Mouse (Mus musculus): ENCODE results near the gene Sesn3. TPM values are rescaled to one million over a fixed set of nuclear protein-coding genes. Genes with fewer than 3 reads are reported as not detected.

The Sesn3 gene
- polyA plus RNA-seq, 1 experiment from 2014 or later: 28.5 TPM

- Histone ChIP-seq H3K27me3 (ENCODE audit: control insufficient read depth, insufficient read depth, low read length) (no peaks in the 10 kb centered on the region), H3K36me3 (ENCODE audit: control insufficient read depth, insufficient read depth, low read length) (no peaks in the 10 kb centered on the region), H3K27ac (replicated peaks; ENCODE audit: low read depth, low read length) (no peak overlapping the region), H3K9ac (replicated peaks; ENCODE audit: low read length) (no peak overlapping the region), H3K4me3 (replicated peaks; ENCODE audit: low read depth, low read length) (no peak overlapping the region), H3K9me3 (ENCODE audit: control insufficient read depth, low read length) (no peaks in the 10 kb centered on the region), H3K4me1 (ENCODE audit: control insufficient read depth, insufficient read depth, low read length) (0 out of 2 replicates have a peak, but pooled peaks cover 12% of the 10 kb centered on the region), H3K4me2 (ENCODE audit: low read length) (peak overlapping the region; percentile 19; the same call in 1 of the 2 replicates)
- 34% methylated on average over 11 of the region's 11 CpGs for WGBS
- peak; percentile 77 for DNase-seq
- ATAC-seq (ENCODE audit: low FRiP score, low TSS enrichment): peak; percentile 53; the same call in 1 of the 2 replicates
Observed at GRCm38 (mm10) chr9:14246016-14246799, 28.7 kb upstream of the Sesn3 start.

DNA sequence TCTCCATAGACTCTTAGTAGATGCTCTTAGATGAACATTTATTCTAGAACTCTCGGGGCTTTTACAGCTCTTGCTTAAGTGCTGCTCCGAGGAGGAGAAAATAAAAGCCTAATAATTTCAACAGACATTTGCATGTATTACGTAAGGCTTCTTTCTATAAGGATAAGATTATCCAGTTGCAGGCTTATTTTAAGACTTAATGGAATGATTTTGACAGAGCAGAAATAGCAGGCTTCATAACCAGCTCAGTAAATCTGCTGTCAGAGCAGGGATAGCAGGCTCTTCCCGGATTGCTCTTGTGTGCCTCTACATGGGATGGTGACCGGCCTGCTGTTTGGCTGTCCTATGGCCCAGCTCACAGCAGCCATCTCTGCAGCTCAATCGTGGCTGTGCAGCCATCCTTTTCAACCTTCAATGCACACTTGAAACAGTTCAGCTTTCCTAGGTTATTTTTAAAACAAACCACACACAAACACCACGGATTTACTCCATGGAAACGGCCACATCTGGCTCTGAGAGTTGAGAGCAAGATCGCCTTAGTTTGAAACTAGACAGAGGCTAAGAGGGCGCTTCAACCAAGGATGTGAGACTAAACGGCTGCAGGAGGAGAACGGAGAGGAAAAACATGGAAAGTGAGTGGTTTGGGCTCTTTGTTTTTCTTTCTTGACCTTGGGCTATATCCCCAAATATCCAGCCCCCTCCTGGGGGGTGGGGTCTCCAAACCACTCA, 27.2 kb upstream of the Sesn3 start:
- no peak overlapping the region for H3K27ac ChIP-seq (replicated peaks; ENCODE audit: low read depth, low read length)
- no peak overlapping the region for H3K4me2 ChIP-seq (ENCODE audit: low read length)
- no peak overlapping the region for H3K9ac ChIP-seq (replicated peaks; ENCODE audit: low read length)
- no peaks in the 10 kb centered on the region for H3K9me3 ChIP-seq (ENCODE audit: control insufficient read depth, low read length)
- no peak overlapping the region for H3K4me3 ChIP-seq (replicated peaks; ENCODE audit: low read depth, low read length)
- H3K4me1 ChIP-seq (ENCODE audit: control insufficient read depth, insufficient read depth, low read length): 0 out of 2 replicates have a peak, but pooled peaks cover 12% of the 10 kb centered on the region
- WGBS: 75% methylated on average over 12 of the region's 12 CpGs
- H3K36me3 ChIP-seq (ENCODE audit: control insufficient read depth, insufficient read depth, low read length): no peaks in the 10 kb centered on the region
- no peaks in the 10 kb centered on the region for H3K27me3 ChIP-seq (ENCODE audit: control insufficient read depth, insufficient read depth, low read length)
- DNase-seq (no peak), ATAC-seq (ENCODE audit: low FRiP score, low TSS enrichment) (no peak)

GRCm38 (mm10) chr9:14248209-14248596, 26.7 kb upstream of the Sesn3 start:
- H3K4me3 ChIP-seq (replicated peaks; ENCODE audit: low read depth, low read length): no peak overlapping the region
- DNase-seq: no peak

GRCm38 (mm10) chr9:14261150-14261549, 13.7 kb upstream of the Sesn3 start:
- no peak overlapping the region for H3K4me3 ChIP-seq (replicated peaks; ENCODE audit: low read depth, low read length)
- 63% methylated on average over 3 of the region's 3 CpGs for WGBS
- no peak overlapping the region for H3K4me2 ChIP-seq (ENCODE audit: low read length)
- no peaks in the 10 kb centered on the region for H3K4me1 ChIP-seq (ENCODE audit: control insufficient read depth, insufficient read depth, low read length)
- no peaks in the 10 kb centered on the region for H3K9me3 ChIP-seq (ENCODE audit: control insufficient read depth, low read length)
- no peak overlapping the region for H3K27ac ChIP-seq (replicated peaks; ENCODE audit: low read depth, low read length)
- no peak for ATAC-seq (ENCODE audit: low FRiP score, low TSS enrichment)
- no peaks in the 10 kb centered on the region for H3K36me3 ChIP-seq (ENCODE audit: control insufficient read depth, insufficient read depth, low read length)
- H3K27me3 ChIP-seq (ENCODE audit: control insufficient read depth, insufficient read depth, low read length): no peaks in the 10 kb centered on the region
- DNase-seq: peak; percentile 68
- H3K9ac ChIP-seq (replicated peaks; ENCODE audit: low read length): no peak overlapping the region

More at GRCm38 (mm10) chr9:14248209-14248596, 26.7 kb upstream of the Sesn3 start:
- Histone ChIP-seq H3K9ac (replicated peaks; ENCODE audit: low read length) (no peak overlapping the region), H3K9me3 (ENCODE audit: control insufficient read depth, low read length) (no peaks in the 10 kb centered on the region), H3K36me3 (ENCODE audit: control insufficient read depth, insufficient read depth, low read length) (no peaks in the 10 kb centered on the region), H3K4me1 (ENCODE audit: control insufficient read depth, insufficient read depth, low read length) (0 out of 2 replicates have a peak, but pooled peaks cover 12% of the 10 kb centered on the region), H3K27me3 (ENCODE audit: control insufficient read depth, insufficient read depth, low read length) (no peaks in the 10 kb centered on the region), H3K4me2 (ENCODE audit: low read length) (no peak overlapping the region), H3K27ac (replicated peaks; ENCODE audit: low read depth, low read length) (no peak overlapping the region)
- no peak for ATAC-seq (ENCODE audit: low FRiP score, low TSS enrichment)
- 89% methylated on average over 3 of the region's 3 CpGs for WGBS

DNA sequence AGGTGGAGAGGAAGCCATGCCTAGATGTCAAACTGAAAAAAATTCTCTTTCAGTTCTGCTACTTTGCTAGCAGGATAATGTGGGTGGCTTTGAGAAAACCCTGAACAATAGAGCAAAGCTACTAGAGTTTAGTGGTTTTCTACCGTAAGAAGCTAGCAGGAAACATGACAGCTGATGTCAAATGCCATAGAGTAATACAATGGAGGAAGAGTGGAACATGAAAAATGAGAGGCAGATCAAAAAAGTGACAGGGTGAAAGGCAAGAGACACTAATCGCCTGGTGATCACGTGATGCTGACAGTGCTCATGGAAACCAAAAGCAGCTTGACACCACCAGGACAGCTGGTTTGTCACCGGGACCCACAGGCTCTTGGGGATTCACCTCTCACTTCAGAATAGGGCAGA, 12.3 kb upstream of the Sesn3 start:
- Histone ChIP-seq H3K4me2 (ENCODE audit: low read length) (no peak overlapping the region), H3K9me3 (ENCODE audit: control insufficient read depth, low read length) (no peaks in the 10 kb centered on the region)
- no peak for ATAC-seq (ENCODE audit: low FRiP score, low TSS enrichment)

DNA sequence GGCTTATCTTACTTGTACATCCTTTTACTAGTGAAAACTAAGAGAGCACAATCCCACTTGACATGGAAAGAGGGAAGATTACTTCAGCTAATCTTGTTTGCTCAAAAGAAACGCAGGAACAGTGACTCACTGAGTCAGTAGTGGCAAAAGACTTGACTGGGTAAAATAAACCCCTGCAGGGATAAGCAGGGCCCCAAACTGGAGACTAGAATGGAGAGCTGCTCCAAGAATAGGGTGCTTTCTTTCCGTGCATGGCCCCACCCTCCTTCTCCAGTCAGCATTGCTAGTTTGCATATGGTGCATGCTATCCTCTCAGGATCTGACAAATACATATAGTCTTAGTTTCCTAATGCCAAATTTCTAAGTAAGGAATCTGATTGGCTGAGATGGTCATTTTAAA, 8.4 kb upstream of the Sesn3 start:
- WGBS: 3% methylated on average over 2 of the region's 2 CpGs
- Histone ChIP-seq H3K4me1 (ENCODE audit: control insufficient read depth, insufficient read depth, low read length) (no peaks in the 10 kb centered on the region), H3K27ac (replicated peaks; ENCODE audit: low read depth, low read length) (no peak overlapping the region), H3K27me3 (ENCODE audit: control insufficient read depth, insufficient read depth, low read length) (no peaks in the 10 kb centered on the region), H3K36me3 (ENCODE audit: control insufficient read depth, insufficient read depth, low read length) (no peaks in the 10 kb centered on the region), H3K4me3 (replicated peaks; ENCODE audit: low read depth, low read length) (no peak overlapping the region), H3K9me3 (ENCODE audit: control insufficient read depth, low read length) (no peaks in the 10 kb centered on the region), H3K4me2 (ENCODE audit: low read length) (no peak overlapping the region), H3K9ac (replicated peaks; ENCODE audit: low read length) (no peak overlapping the region)
- ATAC-seq (ENCODE audit: low FRiP score, low TSS enrichment) (no peak), DNase-seq (no peak)

More for the DNA sequence above, 12.3 kb upstream of the Sesn3 start:
- no peak for DNase-seq
- H3K27me3 ChIP-seq (ENCODE audit: control insufficient read depth, insufficient read depth, low read length): no peaks in the 10 kb centered on the region
- no peak overlapping the region for H3K27ac ChIP-seq (replicated peaks; ENCODE audit: low read depth, low read length)
- 68% methylated on average over 4 of the region's 4 CpGs for WGBS
- no peak overlapping the region for H3K9ac ChIP-seq (replicated peaks; ENCODE audit: low read length)
- no peaks in the 10 kb centered on the region for H3K4me1 ChIP-seq (ENCODE audit: control insufficient read depth, insufficient read depth, low read length)
- no peaks in the 10 kb centered on the region for H3K36me3 ChIP-seq (ENCODE audit: control insufficient read depth, insufficient read depth, low read length)
- no peak overlapping the region for H3K4me3 ChIP-seq (replicated peaks; ENCODE audit: low read depth, low read length)

DNA sequence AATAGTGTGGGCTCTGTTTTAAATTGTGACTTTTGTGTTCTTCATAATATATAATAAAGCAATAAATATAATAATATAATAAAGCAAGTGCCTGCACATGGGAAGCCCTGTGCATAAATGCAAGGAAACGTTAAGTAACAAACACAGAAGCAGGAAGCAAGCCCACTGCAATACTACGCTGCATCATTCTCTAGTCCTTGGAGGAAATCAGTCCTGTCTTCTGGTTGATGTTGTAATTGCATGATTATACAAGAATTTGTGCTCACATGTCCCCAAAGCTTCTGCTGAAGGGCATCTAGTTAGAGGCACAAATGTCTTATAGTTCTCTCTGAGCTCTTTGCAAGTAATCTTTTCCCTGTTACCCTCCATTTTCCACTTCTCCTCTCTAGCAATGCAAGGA, 6.3 kb upstream of the Sesn3 start:
- ATAC-seq (ENCODE audit: low FRiP score, low TSS enrichment): no peak
- Histone ChIP-seq H3K9me3 (ENCODE audit: control insufficient read depth, low read length) (no peaks in the 10 kb centered on the region), H3K4me2 (ENCODE audit: low read length) (no peak overlapping the region), H3K27me3 (ENCODE audit: control insufficient read depth, insufficient read depth, low read length) (no peaks in the 10 kb centered on the region), H3K4me1 (ENCODE audit: control insufficient read depth, insufficient read depth, low read length) (no peaks in the 10 kb centered on the region), H3K36me3 (ENCODE audit: control insufficient read depth, insufficient read depth, low read length) (no peaks in the 10 kb centered on the region), H3K9ac (replicated peaks; ENCODE audit: low read length) (no peak overlapping the region), H3K4me3 (replicated peaks; ENCODE audit: low read depth, low read length) (no peak overlapping the region), H3K27ac (replicated peaks; ENCODE audit: low read depth, low read length) (no peak overlapping the region)
- 82% methylated on average over 2 of the region's 2 CpGs for WGBS
- no peak for DNase-seq

- 0 out of 2 replicates have a peak, but pooled peaks cover 2% of the 10 kb centered on the region for H3K4me1 ChIP-seq (ENCODE audit: control insufficient read depth, insufficient read depth, low read length)
Observed at GRCm38 (mm10) chr9:14272921-14273320, 1.9 kb upstream of the Sesn3 start.

More at GRCm38 (mm10) chr9:14272921-14273320, 1.9 kb upstream of the Sesn3 start:
- no peaks in the 10 kb centered on the region for H3K27me3 ChIP-seq (ENCODE audit: control insufficient read depth, insufficient read depth, low read length)
- 94% methylated on average over 1 of the region's 1 CpGs for WGBS
- no peak overlapping the region for H3K9ac ChIP-seq (replicated peaks; ENCODE audit: low read length)
- ATAC-seq (ENCODE audit: low FRiP score, low TSS enrichment) (no peak), DNase-seq (no peak)
- no peak overlapping the region for H3K27ac ChIP-seq (replicated peaks; ENCODE audit: low read depth, low read length)
- no peak overlapping the region for H3K4me3 ChIP-seq (replicated peaks; ENCODE audit: low read depth, low read length)
- no peak overlapping the region for H3K4me2 ChIP-seq (ENCODE audit: low read length)
- H3K36me3 ChIP-seq (ENCODE audit: control insufficient read depth, insufficient read depth, low read length): no peaks in the 10 kb centered on the region
- H3K9me3 ChIP-seq (ENCODE audit: control insufficient read depth, low read length): no peaks in the 10 kb centered on the region
